In genomic region chr2:19430746-19431145, GRCm38 (mm10) we compare ENCODE assay signal across 10 mouse cellular contexts. TPM values are rescaled to one million over a fixed set of nuclear protein-coding genes. Genes with fewer than 3 reads are reported as not detected.
DNase-seq lines count a peak whose midpoint lies in the region; ATAC-seq and TF ChIP-seq lines count a peak whose summit lies in the region.
"Had no signal": no experiment of that assay in that cellular context is flagged by ENCODE, and none has a peak within 500 bp of the region (broad histone marks: within the 10 kb centered on the region; RNA-seq: fewer than 3 reads in every experiment).

No protein-coding gene starts in this region.

- WGBS in embryonic facial prominence, embryonic 13.5 days, result under 1% methylated on average over 33 of the region's 33 CpGs
- under 1% methylated on average over 33 of the region's 33 CpGs for WGBS in hindbrain, postnatal 0 days
- WGBS in neural tube, embryonic 15.5 days, result under 1% methylated on average over 33 of the region's 33 CpGs

- no peaks in the 10 kb centered on the region for H3K9me3 ChIP-seq in embryonic facial prominence, embryonic 13.5 days
- H3K9me3 ChIP-seq in hindbrain, postnatal 0 days (ENCODE audit: low read length), result no peaks in the 10 kb centered on the region
- H3K9me3 ChIP-seq in neural tube, embryonic 15.5 days (replicated peaks), result no peaks in the 10 kb centered on the region

- no peak for ATAC-seq in embryonic facial prominence, embryonic 13.5 days (ENCODE audit: insufficient number of reproducible peaks, insufficient read depth, low FRiP score, low TSS enrichment, low read depth)
- no peak for ATAC-seq in hindbrain, postnatal 0 days
- peak; percentile 46; the same call in 1 of the 2 replicates for ATAC-seq in neural tube, embryonic 15.5 days (ENCODE audit: low FRiP score)

- H3K9ac ChIP-seq in embryonic facial prominence, embryonic 13.5 days, result no peak overlapping the region
- H3K9ac ChIP-seq in hindbrain, postnatal 0 days (replicated peaks; ENCODE audit: low read length), result no peak overlapping the region
- no peak overlapping the region for H3K9ac ChIP-seq in neural tube, embryonic 15.5 days (replicated peaks)

- H3K27ac ChIP-seq in left cerebral cortex, adult 2 months, result no peak overlapping the region
- no peak overlapping the region for H3K27ac ChIP-seq in embryonic facial prominence, embryonic 13.5 days
- H3K27ac ChIP-seq in hindbrain, postnatal 0 days, result no peak overlapping the region
- H3K27ac ChIP-seq in neural tube, embryonic 15.5 days (replicated peaks), result no peak overlapping the region
- H3K27ac ChIP-seq: macrophage had no signal

- no peak for DNase-seq in left cerebral cortex, adult 2 months (ENCODE audit: extremely low spot score in 1 of 2, low spot score in 2 of 2)
- no peak for DNase-seq in left cerebral cortex, adult 8-10 months (ENCODE audit: low spot score in 2 of 2)
- DNase-seq in hindbrain, postnatal 0 days (ENCODE audit: low spot score), result peak; percentile 48
- no peak for DNase-seq in testis, postnatal 14 days (ENCODE audit: low spot score)
- no peak for DNase-seq in urinary bladder, postnatal 4 days (ENCODE audit: low spot score in 2 of 2)
- DNase-seq: cerebellum, adult 2 months had no signal

- H3K4me2 ChIP-seq in embryonic facial prominence, embryonic 13.5 days, result peak overlapping the region; percentile 37
- peak overlapping the region; percentile 54 for H3K4me2 ChIP-seq in hindbrain, postnatal 0 days (ENCODE audit: low read depth, low read length)
- H3K4me2 ChIP-seq in neural tube, embryonic 15.5 days, result peak overlapping the region; percentile 59

- peaks cover 93% of the 10 kb centered on the region for H3K27me3 ChIP-seq in embryonic facial prominence, embryonic 13.5 days
- peaks cover 55% of the 10 kb centered on the region for H3K27me3 ChIP-seq in hindbrain, postnatal 0 days (ENCODE audit: insufficient read depth, low read length)
- peaks cover 90% of the 10 kb centered on the region for H3K27me3 ChIP-seq in neural tube, embryonic 15.5 days (replicated peaks)

- intact Hi-C loops in left cerebral cortex, adult 2 months (cut with DNase I), result no loop called here

- H3K4me1 ChIP-seq in embryonic facial prominence, embryonic 13.5 days, result peaks cover 20% of the 10 kb centered on the region
- H3K4me1 ChIP-seq in hindbrain, postnatal 0 days (ENCODE audit: insufficient read depth, low read length), result no peaks in the 10 kb centered on the region
- H3K4me1 ChIP-seq in neural tube, embryonic 15.5 days, result peaks cover 26% of the 10 kb centered on the region

- no peaks in the 10 kb centered on the region for H3K36me3 ChIP-seq in embryonic facial prominence, embryonic 13.5 days
- no peaks in the 10 kb centered on the region for H3K36me3 ChIP-seq in hindbrain, postnatal 0 days (ENCODE audit: insufficient read depth, low read length)
- H3K36me3 ChIP-seq in neural tube, embryonic 15.5 days, result no peaks in the 10 kb centered on the region

- no peak for TF ChIP-seq CTCF in left cerebral cortex, adult 2 months (IDR thresholded peaks at IDR 0.05)
- no peak; the same call in 1 of the 2 replicates for TF ChIP-seq CTCF in hindbrain, postnatal 0 days (IDR thresholded peaks at IDR 0.05; ENCODE audit: low read depth)

- peak overlapping the region; percentile 1; the same call in 1 of the 2 replicates for H3K4me3 ChIP-seq in left cerebral cortex, adult 2 months
- H3K4me3 ChIP-seq in embryonic facial prominence, embryonic 13.5 days, result peak overlapping the region; percentile 20; the same call in 1 of the 2 replicates
- peak overlapping the region; percentile 32 for H3K4me3 ChIP-seq in hindbrain, postnatal 0 days (ENCODE audit: low read length)
- peak overlapping the region; percentile 32 for H3K4me3 ChIP-seq in neural tube, embryonic 15.5 days (replicated peaks)

RNA-seq across cellular contexts. Expression of gene Ptf1a, which starts 14.7 kb away (rescaled TPM):
- total RNA-seq in left cerebral cortex, adult 2 months (2021), result not detected
- total RNA-seq in left cerebral cortex, adult 8-10 months (2022), result not detected
- polyA plus RNA-seq in embryonic facial prominence, embryonic 13.5 days (2015; fragmentation: Nextera tagmentation; extraction: Ambion mirVana), result not detected in 2 replicates
- total RNA-seq in hindbrain, postnatal 0 days (2014; rRNA removed), result 5.1 and 8.5 TPM in 2 replicates
- polyA plus RNA-seq in hindbrain, postnatal 0 days (2015; fragmentation: Nextera tagmentation; extraction: Ambion mirVana), result 1.8 and 1.9 TPM in 2 replicates
- 0.23 TPM in 1 of 2 replicates, not detected in the other for polyA plus RNA-seq in neural tube, embryonic 15.5 days (2015; fragmentation: Nextera tagmentation; extraction: Ambion mirVana)
- total RNA-seq: hematopoietic stem cell, adult 5-6 weeks had no signal
- polyA plus RNA-seq: macrophage had no signal

RNA-seq across cellular contexts. Expression of gene Msrb2, which starts 59.5 kb away (rescaled TPM):
- total RNA-seq in left cerebral cortex, adult 2 months (2021), result 10 to 100 TPM; 20.6 to 22.8 TPM
- 10 to 100 TPM; 20.3 to 24.7 (median 21.5) TPM for total RNA-seq in left cerebral cortex, adult 8-10 months (2022)
- polyA plus RNA-seq in embryonic facial prominence, embryonic 13.5 days (2015; fragmentation: Nextera tagmentation; extraction: Ambion mirVana), result 29.2 and 33.2 TPM in 2 replicates
- 7.4 and 9.8 TPM in 2 replicates for total RNA-seq in hindbrain, postnatal 0 days (2014; rRNA removed)
- polyA plus RNA-seq in hindbrain, postnatal 0 days (2015; fragmentation: Nextera tagmentation; extraction: Ambion mirVana), result 12.4 and 13.1 TPM in 2 replicates
- 12.1 and 16.5 TPM in 2 replicates for polyA plus RNA-seq in neural tube, embryonic 15.5 days (2015; fragmentation: Nextera tagmentation; extraction: Ambion mirVana)
